Mouse (Mus musculus): ENCODE results near the gene Rps21.

The Rps21 gene

GRCm38 (mm10) chr2:180229129-180229528, 28.0 kb upstream of the Rps21 start:
- no peak for DNase-seq (ENCODE audit: low spot score)

- no peak for DNase-seq (ENCODE audit: low spot score)
Observed at GRCm38 (mm10) chr2:180230482-180230881, 26.7 kb upstream of the Rps21 start.

GRCm38 (mm10) chr2:180233101-180233904, 23.9 kb upstream of the Rps21 start:
- no peak for DNase-seq (ENCODE audit: low spot score)

GRCm38 (mm10) chr2:180234353-180234752, 22.8 kb upstream of the Rps21 start:
- no peak for DNase-seq (ENCODE audit: low spot score)

- no peak for DNase-seq (ENCODE audit: low spot score)
Observed at GRCm38 (mm10) chr2:180234980-180235379, 22.2 kb upstream of the Rps21 start.

- no peak for DNase-seq (ENCODE audit: low spot score)
Observed at GRCm38 (mm10) chr2:180235788-180236187, 21.4 kb upstream of the Rps21 start.

GRCm38 (mm10) chr2:180236500-180236899, 20.7 kb upstream of the Rps21 start:
- no peak for DNase-seq (ENCODE audit: low spot score)

- DNase-seq (ENCODE audit: low spot score) = no peak
Observed at GRCm38 (mm10) chr2:180236930-180237329, 20.2 kb upstream of the Rps21 start.

GRCm38 (mm10) chr2:180237601-180238345, 19.4 kb upstream of the Rps21 start:
- no peak for DNase-seq (ENCODE audit: low spot score)

GRCm38 (mm10) chr2:180238591-180238990, 18.6 kb upstream of the Rps21 start:
- no peak for DNase-seq (ENCODE audit: low spot score)

GRCm38 (mm10) chr2:180243108-180243507, 14.1 kb upstream of the Rps21 start:
- DNase-seq (ENCODE audit: low spot score) = no peak

GRCm38 (mm10) chr2:180247916-180248315, 9.3 kb upstream of the Rps21 start:
- no peak for DNase-seq (ENCODE audit: low spot score)

GRCm38 (mm10) chr2:180248947-180249660, 8.1 kb upstream of the Rps21 start:
- DNase-seq (ENCODE audit: low spot score) = no peak

- peak; percentile 77 for DNase-seq (ENCODE audit: low spot score)
Observed at GRCm38 (mm10) chr2:180250930-180251611, 6.1 kb upstream of the Rps21 start.

GRCm38 (mm10) chr2:180251838-180252237, 5.3 kb upstream of the Rps21 start:
- no peak for DNase-seq (ENCODE audit: low spot score)

GRCm38 (mm10) chr2:180254436-180255209, 2.6 kb upstream of the Rps21 start:
- DNase-seq (ENCODE audit: low spot score) = no peak

GRCm38 (mm10) chr2:180255701-180256100, 1.5 kb upstream of the Rps21 start:
- no peak for DNase-seq (ENCODE audit: low spot score)

- no peak for DNase-seq (ENCODE audit: low spot score)
Observed at GRCm38 (mm10) chr2:180256296-180257000, 729 bp upstream of the Rps21 start.

GRCm38 (mm10) chr2:180257963-180258865, 1.0 kb downstream of the Rps21 start:
- DNase-seq (ENCODE audit: low spot score) = no peak

All from T-cell, adult 2 months (primary cell).